8 mouse cellular contexts compared by ENCODE assay signal in the genomic region with DNA sequence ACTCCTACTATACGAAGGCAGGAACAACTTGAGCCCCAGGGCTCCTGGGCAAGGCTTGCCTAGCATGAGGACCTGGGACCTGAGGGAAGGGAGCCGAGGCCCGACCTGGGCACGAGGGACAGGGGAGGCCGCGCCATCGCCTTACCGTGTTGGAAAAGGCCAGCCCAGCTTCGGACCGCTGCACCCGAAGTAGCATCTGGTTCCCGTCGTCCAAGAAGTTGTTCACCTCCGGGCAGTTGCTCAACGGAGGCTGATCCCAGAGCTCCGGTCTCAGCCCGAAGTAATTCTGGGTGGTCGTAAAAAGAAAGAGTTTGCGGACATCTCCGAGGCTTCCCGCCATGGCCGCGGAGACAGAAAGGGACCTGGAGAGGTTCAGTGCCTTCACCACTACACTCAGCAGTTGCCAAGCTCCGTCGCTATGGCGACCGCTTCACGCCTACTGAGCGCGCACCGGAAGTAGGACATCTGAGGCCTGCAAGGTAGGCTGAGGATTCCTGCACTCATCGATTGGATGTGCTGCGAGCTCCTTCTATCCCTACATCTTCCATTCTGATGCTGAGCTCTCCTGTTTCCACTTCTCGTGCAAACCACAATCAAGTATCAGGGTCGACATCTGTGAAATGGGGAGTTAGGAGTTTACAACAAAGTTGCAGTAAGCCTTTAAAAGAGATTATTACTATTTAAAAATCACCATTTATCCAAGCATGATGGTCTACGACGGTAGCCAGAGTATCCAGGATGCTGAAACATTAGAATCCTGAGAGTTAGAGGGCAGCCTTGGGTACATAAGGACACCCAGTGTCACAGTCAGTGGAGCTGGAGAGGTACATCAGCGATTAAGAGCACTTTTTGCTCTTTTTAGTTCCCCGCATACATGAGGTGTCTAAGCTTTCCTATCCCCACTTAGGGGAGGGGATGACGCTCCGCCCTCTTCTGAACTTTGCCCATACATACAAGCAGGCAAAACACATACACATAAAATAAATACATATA. TPM values are rescaled to one million over a fixed set of nuclear protein-coding genes. Genes with fewer than 3 reads are reported as not detected.
DNase-seq lines count a peak whose midpoint lies in the region; ATAC-seq and TF ChIP-seq lines count a peak whose summit lies in the region.

No protein-coding gene starts in this region.

- H3K4me2 ChIP-seq in forebrain, postnatal 0 days (ENCODE audit: low read depth): peak overlapping the region; percentile 89

- no peak overlapping the region for H3K27ac ChIP-seq in ES-Bruce4 (ENCODE audit: insufficient read depth, low read length)
- no peak overlapping the region for H3K27ac ChIP-seq in cerebellum, adult 2 months (ENCODE audit: insufficient read depth, low read length)
- peak overlapping the region; percentile 57 for H3K27ac ChIP-seq in forebrain, postnatal 0 days (ENCODE audit: low read depth, low read length)
- peak overlapping the region; percentile 80 for H3K27ac ChIP-seq in layer of hippocampus, adult 2 months

- TF ChIP-seq EP300 in ES-Bruce4 (IDR thresholded peaks at IDR 0.05; ENCODE audit: insufficient read depth, low read depth, low read length): no peak

- DNase-seq in cerebellum, adult 2 months: peak; percentile 91 to 94
- DNase-seq in forebrain, postnatal 0 days: peak; percentile 93
- DNase-seq in heart, postnatal 4 days: peak; percentile 84
- DNase-seq in layer of hippocampus, adult 2 months (ENCODE audit: low spot score in 2 of 2): peak; percentile 89 to 95
- DNase-seq in lung, adult 2 months: peak; percentile 73
- peak; percentile 93 for DNase-seq in testis, postnatal 14 days (ENCODE audit: low spot score)

- H3K9ac ChIP-seq in ES-Bruce4 (ENCODE audit: low read depth, poor library complexity, severe bottlenecking): peak overlapping the region; percentile 17; the same call in 1 of the 2 replicates
- peak overlapping the region; percentile 63 for H3K9ac ChIP-seq in forebrain, postnatal 0 days

- 9% methylated on average over 41 of the region's 41 CpGs for WGBS in cerebellum, adult 2 months
- 9% methylated on average over 41 of the region's 41 CpGs for WGBS in forebrain, postnatal 0 days
- 11% methylated on average over 41 of the region's 41 CpGs for WGBS in lung, adult 2 months

- H3K27me3 ChIP-seq in ES-Bruce4 (ENCODE audit: control insufficient read depth, insufficient read depth, low read length, poor library complexity, severe bottlenecking): no peaks in the 10 kb centered on the region
- no peaks in the 10 kb centered on the region for H3K27me3 ChIP-seq in cerebellum, adult 2 months (ENCODE audit: control insufficient read depth, insufficient read depth, low read length)
- no peaks in the 10 kb centered on the region for H3K27me3 ChIP-seq in forebrain, postnatal 0 days (ENCODE audit: insufficient read depth, low read length)

- peak; percentile 100 for ATAC-seq in forebrain, postnatal 0 days
- ATAC-seq in neutrophil, adult 5-6 weeks (ENCODE audit: extremely low read depth, insufficient number of reproducible peaks, low FRiP score, poor library complexity, severe bottlenecking): peak; percentile 98

- H3K9me3 ChIP-seq in ES-Bruce4 (replicated peaks; ENCODE audit: control insufficient read depth, insufficient read depth, low read length, poor library complexity, severe bottlenecking): no peaks in the 10 kb centered on the region
- no peaks in the 10 kb centered on the region for H3K9me3 ChIP-seq in forebrain, postnatal 0 days (ENCODE audit: low read length)

- H3K4me3 ChIP-seq in ES-Bruce4 (ENCODE audit: low read depth, low read length): peak overlapping the region; percentile 69
- H3K4me3 ChIP-seq in cerebellum, adult 2 months (replicated peaks; ENCODE audit: insufficient read depth, low read depth, low read length): peak overlapping the region; percentile 66
- peak overlapping the region; percentile 63 for H3K4me3 ChIP-seq in forebrain, postnatal 0 days (ENCODE audit: low read depth, low read length)
- H3K4me3 ChIP-seq in layer of hippocampus, adult 2 months: peak overlapping the region; percentile 79
- H3K4me3 ChIP-seq in lung, adult 2 months (replicated peaks; ENCODE audit: extremely low read depth, low read depth, low read length): peak overlapping the region; percentile 40

- no peaks in the 10 kb centered on the region for H3K4me1 ChIP-seq in ES-Bruce4 (ENCODE audit: control insufficient read depth, insufficient read depth, low read length)
- H3K4me1 ChIP-seq in cerebellum, adult 2 months (ENCODE audit: control insufficient read depth, insufficient read depth, low read length): no peaks in the 10 kb centered on the region
- peaks cover 5% of the 10 kb centered on the region; the same call in 1 of the 2 replicates for H3K4me1 ChIP-seq in forebrain, postnatal 0 days (ENCODE audit: insufficient read depth)
- peaks cover 2% of the 10 kb centered on the region; the same call in 1 of the 2 replicates for H3K4me1 ChIP-seq in lung, adult 2 months (ENCODE audit: control insufficient read depth, insufficient read depth, low read length)

- no peak for TF ChIP-seq POLR2A in ES-Bruce4 (IDR thresholded peaks at IDR 0.05; ENCODE audit: insufficient read depth, low read length)
- TF ChIP-seq POLR2A in cerebellum, adult 2 months (IDR thresholded peaks at IDR 0.05; ENCODE audit: borderline replicate concordance, insufficient read depth, low read length): peak; percentile 43; the same call in 1 of the 2 replicates
- TF ChIP-seq POLR2A in lung, adult 2 months (IDR thresholded peaks at IDR 0.05; ENCODE audit: borderline replicate concordance, extremely low read depth, low read depth, low read length): no peak; the same call in 1 of the 2 replicates

- 0 out of 2 replicates have a peak, but pooled peaks cover 3% of the 10 kb centered on the region for H3K36me3 ChIP-seq in ES-Bruce4 (ENCODE audit: control insufficient read depth, insufficient read depth, low read length, poor library complexity, severe bottlenecking)
- 0 out of 2 replicates have a peak, but pooled peaks cover 3% of the 10 kb centered on the region for H3K36me3 ChIP-seq in forebrain, postnatal 0 days (ENCODE audit: insufficient read depth)

- TF ChIP-seq CTCF in ES-Bruce4 (IDR thresholded peaks at IDR 0.05; ENCODE audit: low read depth, low read length): no peak
- no peak for TF ChIP-seq CTCF in cerebellum, adult 2 months (IDR thresholded peaks at IDR 0.05; ENCODE audit: borderline replicate concordance, insufficient read depth, low read depth, low read length)
- no peak for TF ChIP-seq CTCF in forebrain, postnatal 0 days (IDR thresholded peaks at IDR 0.05; ENCODE audit: low read depth)
- TF ChIP-seq CTCF in layer of hippocampus, adult 2 months (conservative IDR thresholded peaks at IDR 0.05): no peak
- no peak for TF ChIP-seq CTCF in lung, adult 2 months (IDR thresholded peaks at IDR 0.05; ENCODE audit: insufficient read depth, low read length)

RNA-seq across cellular contexts. Expression of a gene that starts 7.3 kb away (rescaled TPM):
- 7.9 and 8.6 TPM in 2 replicates for polyA plus RNA-seq in ES-Bruce4 (2011; ENCODE audit: insufficient read depth, insufficient read length, low read depth, missing spikeins)
- polyA plus RNA-seq in cerebellum, adult 2 months (2012; rRNA removed): 6.6 and 6.9 TPM in 2 replicates
- 15.5 and 18.6 TPM in 2 replicates for total RNA-seq in forebrain, postnatal 0 days (2014; rRNA removed)
- polyA plus RNA-seq in forebrain, postnatal 0 days (2015; fragmentation: Nextera tagmentation; extraction: Ambion mirVana): 7.3 and 13.9 TPM in 2 replicates
- total RNA-seq in heart, postnatal 4 days (2021): 1 to 10 TPM; 4.4 to 5.6 TPM
- total RNA-seq in layer of hippocampus, adult 2 months (2021): 10 to 100 TPM; 31.5 to 33.8 TPM
- 1.2 and 1.3 TPM in 2 replicates for polyA plus RNA-seq in lung, adult 2 months (2012; rRNA removed)
- 5.4 and 7.2 TPM in 2 replicates for total RNA-seq in neutrophil, adult 5-6 weeks (2017)

RNA-seq across cellular contexts. Expression of a gene that starts 7.4 kb away (rescaled TPM):
- 81.0 and 89.9 TPM in 2 replicates for polyA plus RNA-seq in ES-Bruce4 (2011; ENCODE audit: insufficient read depth, insufficient read length, low read depth, missing spikeins)
- 51.9 and 53.9 TPM in 2 replicates for polyA plus RNA-seq in cerebellum, adult 2 months (2012; rRNA removed)
- 106 and 133 TPM in 2 replicates for total RNA-seq in forebrain, postnatal 0 days (2014; rRNA removed)
- polyA plus RNA-seq in forebrain, postnatal 0 days (2015; fragmentation: Nextera tagmentation; extraction: Ambion mirVana): 90.3 and 116 TPM in 2 replicates
- total RNA-seq in heart, postnatal 4 days (2021): 10 to 100 TPM; 61.7 to 71.3 TPM
- 10 to 100 TPM; 75.5 to 75.7 TPM for total RNA-seq in layer of hippocampus, adult 2 months (2021)
- 16.5 and 23.9 TPM in 2 replicates for polyA plus RNA-seq in lung, adult 2 months (2012; rRNA removed)
- total RNA-seq in neutrophil, adult 5-6 weeks (2017): 78.9 and 91.6 TPM in 2 replicates

Comparison
In these comparisons a context has a peak if more than half of its experiments do, and no peak if none do; other contexts are left out.
1. H3K27ac ChIP-seq: peak in forebrain, postnatal 0 days (single experiment) and layer of hippocampus, adult 2 months (single experiment); none in ES-Bruce4 (single experiment) and cerebellum, adult 2 months (single experiment).
2. Peak in every context shown above with its lines, with median percentiles within 50 percentile points of each other: H3K4me3 ChIP-seq and DNase-seq.